Mouse (Mus musculus) embryonic facial prominence, embryonic 11.5 days (tissue): ENCODE results near the gene F10. TPM values are rescaled to one million over a fixed set of nuclear protein-coding genes. Genes with fewer than 3 reads are reported as not detected.

Experiments
- ATAC-seq: fragments of 200-750 bp; cut with Nextera tagmentation; replicated peaks from 2 replicates; pipeline ENCODE4 v1.8.0; 2017; ENCODE audit warnings: low read depth; ENCODE audit not compliant: insufficient number of reproducible peaks, low FRiP score, low TSS enrichment
- DNase-seq: peaks from one replicate; pipeline ENCODE4 v3.0.0-alpha.2; 2015; ENCODE audit warnings: low spot score
- H3K27ac ChIP-seq: fragments of 300-500 bp; sonication (generic); replicated peaks from 2 replicates; pipeline ENCODE4 v1.5.1; 2014; ENCODE audit warnings: mild to moderate bottlenecking, low read depth, low read length, control low read depth
- H3K27me3 ChIP-seq: fragments of 300-500 bp; sonication (generic); 2 replicates; pipeline ENCODE4 v1.6.1; 2014; ENCODE audit warnings: mild to moderate bottlenecking, low read length, moderate library complexity, mixed read lengths; ENCODE audit not compliant: control insufficient read depth, insufficient read depth
- H3K36me3 ChIP-seq: fragments of 300-500 bp; sonication (generic); replicated peaks from 2 replicates; pipeline ENCODE4 v1.6.1; 2014; ENCODE audit warnings: low read depth, mild to moderate bottlenecking, low read length, moderate library complexity, mixed read lengths; ENCODE audit not compliant: control insufficient read depth, insufficient read depth
- H3K4me1 ChIP-seq: fragments of 300-500 bp; sonication (generic); 2 replicates; pipeline ENCODE4 v1.6.1; 2014; ENCODE audit warnings: low read length, mixed read lengths; ENCODE audit not compliant: control insufficient read depth, insufficient read depth
- H3K4me2 ChIP-seq: fragments of 300-500 bp; sonication (generic); 2 replicates; pipeline ENCODE4 v1.6.1; 2014; ENCODE audit warnings: low read depth, mild to moderate bottlenecking, control low read depth, low read length, moderate library complexity
- H3K4me3 ChIP-seq: fragments of 300-500 bp; sonication (generic); 2 replicates; pipeline ENCODE4 v1.5.1; 2014; ENCODE audit warnings: low read depth, low read length, control low read depth
- H3K9ac ChIP-seq: fragments of 300-500 bp; sonication (generic); replicated peaks from 2 replicates; pipeline ENCODE4 v1.6.1; 2014; ENCODE audit warnings: mild to moderate bottlenecking, control low read depth, low read length
- H3K9me3 ChIP-seq: fragments of 300-500 bp; sonication (generic); replicated peaks from 2 replicates; pipeline ENCODE4 v1.6.1; 2016; ENCODE audit warnings: mild to moderate bottlenecking, low read length, inconsistent platforms, mixed read lengths; ENCODE audit not compliant: control insufficient read depth
- WGBS: fragments of 180-500 bp; shearing (Covaris S2); extraction: QIAGEN DNeasy Blood & Tissue Kit; methylation state at CpG from one replicate; pipeline ENCODE4 v1.1.7; 2014; 5-methylcytosine and 5-hydroxymethylcytosine counted together
- polyA plus RNA-seq: library from polyadenylated mRNA; unstranded; fragments of >200 nt; fragmentation: Nextera tagmentation; extraction: Ambion mirVana; gene quantifications from 2 replicates; pipeline ENCODE4 v1.2.1, GENCODE M21; 2014

Gene F10
- polyA plus RNA-seq, result 1.2 and 1.3 TPM in 2 replicates

GRCm38 (mm10) chr8:13037015-13037414, at the start of gene F10:
TSS of gene F10 (plus strand) at chr8:13037308.
- Histone ChIP-seq H3K36me3 (no peaks in the 10 kb centered on the region), H3K9ac (no peak within 1 kb of the TSS), H3K9me3 (no peaks in the 10 kb centered on the region), H3K4me2 (no peak within 1 kb of the TSS), H3K4me3 (no peak within 1 kb of the TSS), H3K27me3 (no peaks in the 10 kb centered on the region), H3K4me1 (no peaks in the 10 kb centered on the region), H3K27ac (no peak within 1 kb of the TSS)
- DNase-seq (no peak), ATAC-seq (no peak)
- 74% methylated on average over 7 of the region's 7 CpGs for WGBS

GRCm38 (mm10) chr8:12987571-12987970, 49.5 kb upstream of the F10 start:
- DNase-seq (no peak), ATAC-seq (no peak)
- Histone ChIP-seq H3K9ac (no peak overlapping the region), H3K4me1 (no peaks in the 10 kb centered on the region), H3K9me3 (no peaks in the 10 kb centered on the region), H3K4me3 (no peak overlapping the region), H3K27ac (no peak overlapping the region), H3K36me3 (no peaks in the 10 kb centered on the region), H3K4me2 (no peak overlapping the region), H3K27me3 (no peaks in the 10 kb centered on the region)
- 80% methylated on average over 8 of the region's 8 CpGs for WGBS

DNA sequence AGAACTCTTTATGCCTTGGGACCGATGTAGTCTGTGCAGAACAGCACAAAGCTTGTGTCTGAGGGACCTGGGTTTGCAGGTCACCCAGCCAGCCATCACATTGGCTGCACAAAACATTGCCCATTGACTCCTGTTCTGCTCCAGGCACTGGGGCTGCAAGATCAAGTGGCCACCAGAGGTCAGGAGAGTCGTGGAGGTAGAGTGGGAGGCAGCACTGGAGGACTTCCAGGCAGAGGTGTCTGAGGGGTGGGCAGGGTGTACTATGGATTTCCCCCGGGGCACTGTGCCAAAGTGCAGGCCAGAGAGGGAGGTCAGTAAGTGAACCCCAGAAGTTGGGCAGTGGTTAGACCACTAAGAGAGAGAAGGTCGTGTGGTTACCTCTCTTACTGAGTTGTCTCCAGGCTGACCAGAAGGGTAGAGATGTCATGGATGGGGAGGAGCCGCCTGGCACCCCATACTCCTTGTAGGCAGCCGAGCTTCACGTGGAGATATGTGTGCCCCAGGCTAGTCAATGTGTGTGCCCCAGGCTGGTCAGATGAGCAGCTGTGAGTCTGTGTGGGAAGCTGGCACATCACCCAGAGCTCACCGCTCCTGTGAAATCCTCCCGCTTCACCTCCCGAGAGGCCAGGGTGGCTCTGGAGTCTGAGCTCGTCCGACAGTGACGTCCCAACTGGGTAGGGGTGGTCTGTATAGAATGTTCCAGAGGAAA, 48.2 kb upstream of the F10 start:
- H3K4me1 ChIP-seq, result no peaks in the 10 kb centered on the region
- H3K4me2 ChIP-seq, result no peak overlapping the region
- H3K4me3 ChIP-seq, result no peak overlapping the region
- H3K27me3 ChIP-seq, result no peaks in the 10 kb centered on the region
- WGBS, result 81% methylated on average over 13 of the region's 13 CpGs
- H3K36me3 ChIP-seq, result no peaks in the 10 kb centered on the region
- ATAC-seq, result no peak
- no peak overlapping the region for H3K9ac ChIP-seq
- no peaks in the 10 kb centered on the region for H3K9me3 ChIP-seq
- no peak overlapping the region for H3K27ac ChIP-seq
- no peak for DNase-seq

DNA sequence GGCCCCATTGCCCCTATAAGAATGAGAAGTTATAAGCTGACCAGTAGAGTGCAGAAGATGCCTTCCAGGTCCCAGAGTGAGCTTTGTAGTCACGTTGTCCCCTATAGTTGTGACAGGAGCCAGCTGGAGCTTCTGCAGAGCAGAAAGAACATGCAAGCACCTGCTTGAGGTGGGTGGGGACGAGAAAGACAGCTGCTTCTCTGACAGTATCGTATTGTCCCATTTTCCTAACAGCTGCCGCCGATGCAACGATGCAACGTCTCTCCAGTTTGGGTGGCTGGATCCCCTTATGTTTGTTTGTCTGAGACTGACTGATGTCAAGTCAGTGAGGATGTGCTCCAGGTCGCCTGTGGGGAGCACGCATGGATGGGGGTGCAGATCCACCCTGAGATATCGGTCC, 45.7 kb upstream of the F10 start:
- no peak overlapping the region for H3K27ac ChIP-seq
- no peaks in the 10 kb centered on the region for H3K9me3 ChIP-seq
- H3K27me3 ChIP-seq, result no peaks in the 10 kb centered on the region
- no peak overlapping the region for H3K9ac ChIP-seq
- no peak for DNase-seq
- ATAC-seq, result no peak
- H3K36me3 ChIP-seq, result no peaks in the 10 kb centered on the region
- no peak overlapping the region for H3K4me3 ChIP-seq
- H3K4me2 ChIP-seq, result no peak overlapping the region
- 81% methylated on average over 10 of the region's 10 CpGs for WGBS
- no peaks in the 10 kb centered on the region for H3K4me1 ChIP-seq

DNA sequence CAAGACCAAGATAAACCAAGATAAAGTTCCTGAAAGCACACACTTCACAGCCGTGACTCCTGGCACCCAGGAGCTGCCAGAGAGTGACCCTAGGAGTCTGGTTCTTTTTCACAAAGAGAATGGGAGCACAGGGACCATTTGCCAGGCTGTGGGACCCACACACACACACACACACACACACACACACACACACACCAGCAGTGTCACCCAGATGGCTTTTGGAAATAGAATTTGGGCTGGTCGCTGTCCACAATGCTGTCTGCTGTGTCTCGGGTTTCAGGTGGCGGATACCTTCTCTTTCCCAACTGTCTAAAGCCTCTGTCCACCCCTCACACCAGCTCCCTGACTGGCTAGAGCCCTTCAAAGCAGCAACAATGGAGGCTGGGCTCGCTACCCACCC, 42.6 kb upstream of the F10 start:
- no peaks in the 10 kb centered on the region for H3K36me3 ChIP-seq
- ATAC-seq (no peak), DNase-seq (no peak)
- no peak overlapping the region for H3K4me3 ChIP-seq
- H3K27ac ChIP-seq, result no peak overlapping the region
- 70% methylated on average over 5 of the region's 5 CpGs for WGBS
- no peak overlapping the region for H3K4me2 ChIP-seq
- H3K9me3 ChIP-seq, result no peaks in the 10 kb centered on the region
- H3K4me1 ChIP-seq, result peaks cover 5% of the 10 kb centered on the region; the same call in 1 of the 2 replicates
- no peak overlapping the region for H3K9ac ChIP-seq
- no peaks in the 10 kb centered on the region for H3K27me3 ChIP-seq

GRCm38 (mm10) chr8:12995481-12995880, 41.6 kb upstream of the F10 start:
- Histone ChIP-seq H3K4me3 (no peak overlapping the region), H3K4me1 (peaks cover 5% of the 10 kb centered on the region; the same call in 1 of the 2 replicates), H3K9me3 (no peaks in the 10 kb centered on the region), H3K4me2 (no peak overlapping the region), H3K27ac (no peak overlapping the region), H3K36me3 (no peaks in the 10 kb centered on the region), H3K27me3 (no peaks in the 10 kb centered on the region), H3K9ac (no peak overlapping the region)
- WGBS, result 76% methylated on average over 5 of the region's 5 CpGs
- peak; percentile 8 for DNase-seq
- no peak for ATAC-seq

GRCm38 (mm10) chr8:12996831-12997275, 40.3 kb upstream of the F10 start:
- no peak overlapping the region for H3K4me2 ChIP-seq
- H3K9me3 ChIP-seq, result no peaks in the 10 kb centered on the region
- H3K27me3 ChIP-seq, result no peaks in the 10 kb centered on the region
- DNase-seq (peak; percentile 52), ATAC-seq (peak; percentile 64; the same call in 1 of the 2 replicates)
- WGBS, result 38% methylated on average over 8 of the region's 8 CpGs
- peaks cover 5% of the 10 kb centered on the region; the same call in 1 of the 2 replicates for H3K4me1 ChIP-seq
- H3K9ac ChIP-seq, result no peak overlapping the region
- H3K36me3 ChIP-seq, result peaks cover 7% of the 10 kb centered on the region
- no peak overlapping the region for H3K4me3 ChIP-seq
- H3K27ac ChIP-seq, result peak overlapping the region; percentile 1; the same call in 1 of the 2 replicates

DNA sequence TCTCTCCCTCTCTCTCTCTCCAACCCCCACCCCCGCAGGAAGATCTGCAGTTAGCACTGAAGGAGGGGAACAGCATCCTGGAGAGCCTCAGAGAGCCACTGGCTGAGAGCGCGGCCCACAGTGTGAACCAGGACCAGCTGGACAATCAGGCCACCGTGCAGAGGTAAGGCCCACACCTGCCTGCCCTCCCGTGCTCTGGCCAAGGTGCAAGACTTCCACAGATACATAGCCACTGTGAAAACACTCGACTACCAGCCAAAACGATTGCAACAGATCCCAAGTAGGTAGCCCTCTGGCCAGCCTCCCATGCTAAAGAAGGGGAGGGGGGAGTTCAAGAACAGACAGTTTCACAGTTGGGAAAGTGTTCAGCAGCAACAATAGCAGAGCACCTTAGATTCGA, 38.8 kb upstream of the F10 start:
- Histone ChIP-seq H3K9ac (no peak overlapping the region), H3K9me3 (no peaks in the 10 kb centered on the region), H3K27me3 (no peaks in the 10 kb centered on the region), H3K36me3 (peaks cover 7% of the 10 kb centered on the region), H3K4me2 (no peak overlapping the region), H3K4me1 (peaks cover 5% of the 10 kb centered on the region; the same call in 1 of the 2 replicates), H3K4me3 (no peak overlapping the region), H3K27ac (no peak overlapping the region)
- DNase-seq (no peak), ATAC-seq (no peak)
- whole genome bisulfite sequencing, result 82% methylated on average over 8 of the region's 8 CpGs
